ENCODE assay signal across 7 mouse cellular contexts in the genomic region with DNA sequence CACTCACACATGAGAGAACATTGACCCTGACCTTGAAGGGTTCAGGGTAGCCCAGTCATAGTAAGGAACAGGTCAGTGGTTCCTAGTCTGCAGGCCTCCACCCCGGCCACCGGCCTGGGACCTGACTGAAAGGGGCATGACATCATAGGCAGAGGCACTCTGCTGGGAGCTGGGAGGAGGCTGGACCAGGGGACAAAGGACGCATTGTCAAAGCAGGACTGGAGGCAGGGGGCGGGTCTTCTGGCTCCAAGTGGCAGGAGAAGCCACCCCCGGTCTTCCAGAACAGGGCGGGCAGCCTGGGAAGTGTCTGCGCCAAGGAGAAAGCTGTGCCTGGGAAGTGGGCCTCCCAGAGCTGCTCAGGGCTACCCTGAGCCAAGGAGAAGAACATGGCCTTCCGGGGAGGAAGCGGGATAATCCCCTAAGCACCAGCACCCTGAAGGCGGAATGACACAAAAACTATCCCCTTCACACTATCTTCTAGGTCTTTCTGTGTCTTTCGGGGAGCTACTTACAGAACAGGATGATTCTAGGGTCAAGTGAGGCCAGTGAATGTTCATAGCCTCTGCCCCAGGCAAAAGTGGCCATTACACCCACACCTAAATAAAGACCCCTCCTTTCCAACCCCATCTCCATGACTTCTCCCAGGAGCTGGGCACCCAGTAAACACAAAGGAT. TPM values are rescaled to one million over a fixed set of nuclear protein-coding genes. Genes with fewer than 3 reads are reported as not detected.
DNase-seq lines count a peak whose midpoint lies in the region; ATAC-seq and TF ChIP-seq lines count a peak whose summit lies in the region.

No protein-coding gene starts in this region.

- 0 out of 2 replicates have a peak, but pooled peaks cover 6% of the 10 kb centered on the region for H3K36me3 ChIP-seq in heart, embryonic 10.5 days
- H3K36me3 ChIP-seq in neural tube, embryonic 11.5 days (ENCODE audit: control insufficient read depth, insufficient read depth, low read length) = no peaks in the 10 kb centered on the region
- no peaks in the 10 kb centered on the region for H3K36me3 ChIP-seq in thymus, adult 2 months (ENCODE audit: control insufficient read depth, insufficient read depth, low read length)

- ATAC-seq in neural tube, embryonic 11.5 days (ENCODE audit: insufficient read depth, low FRiP score, low TSS enrichment) = peak; percentile 85

- no peak for TF ChIP-seq CTCF in thymus, adult 2 months (IDR thresholded peaks at IDR 0.05; ENCODE audit: borderline replicate concordance, control insufficient read depth, extremely low read depth, insufficient read depth, low read length, poor library complexity)

- H3K27ac ChIP-seq in heart, embryonic 10.5 days = peak overlapping the region; percentile 86
- peak overlapping the region; percentile 76 for H3K27ac ChIP-seq in neural tube, embryonic 11.5 days (ENCODE audit: low read depth, low read length)
- H3K27ac ChIP-seq in thymus, adult 2 months (ENCODE audit: control insufficient read depth, insufficient read depth, low read length) = no peak overlapping the region

- no peaks in the 10 kb centered on the region for H3K9me3 ChIP-seq in heart, embryonic 10.5 days
- no peaks in the 10 kb centered on the region for H3K9me3 ChIP-seq in neural tube, embryonic 11.5 days (ENCODE audit: control insufficient read depth, low read length)

- DNase-seq in ZHBTc4 (ENCODE audit: low read depth, low spot score) (peak; percentile 87), liver (peak; percentile 60)
- DNase-seq in embryo, embryonic 11.5 days (ENCODE audit: low read depth, low spot score) = peak; percentile 61
- DNase-seq in heart, embryonic 10.5 days (ENCODE audit: low spot score) = peak; percentile 94
- DNase-seq in kidney, adult 9 months = peak; percentile 67
- peak; percentile 85 for DNase-seq in neural tube, embryonic 11.5 days (ENCODE audit: low spot score)
- no peak for DNase-seq in thymus, adult 2 months

- peak overlapping the region; percentile 34 for H3K4me3 ChIP-seq in heart, embryonic 10.5 days
- no peak overlapping the region for H3K4me3 ChIP-seq in neural tube, embryonic 11.5 days (ENCODE audit: low read depth, low read length)
- H3K4me3 ChIP-seq in thymus, adult 2 months (ENCODE audit: control insufficient read depth, insufficient read depth, low read length) = no peak overlapping the region

- H3K9ac ChIP-seq in neural tube, embryonic 11.5 days (ENCODE audit: low read length) = peak overlapping the region; percentile 45; the same call in 1 of the 2 replicates

- H3K4me1 ChIP-seq in heart, embryonic 10.5 days = peaks cover 94% of the 10 kb centered on the region
- H3K4me1 ChIP-seq in neural tube, embryonic 11.5 days (ENCODE audit: control insufficient read depth, insufficient read depth, low read length) = peaks cover 70% of the 10 kb centered on the region
- peaks cover 11% of the 10 kb centered on the region for H3K4me1 ChIP-seq in thymus, adult 2 months (replicated peaks; ENCODE audit: control insufficient read depth, insufficient read depth, low read length)

- WGBS in heart, embryonic 10.5 days = 17% methylated on average over 11 of the region's 11 CpGs
- WGBS in neural tube, embryonic 11.5 days = 10% methylated on average over 11 of the region's 11 CpGs
- 84% methylated on average over 11 of the region's 11 CpGs for WGBS in thymus, adult 2 months

- no peak for TF ChIP-seq POLR2A in thymus, adult 2 months (IDR thresholded peaks at IDR 0.05; ENCODE audit: control insufficient read depth, extremely low read depth, insufficient read depth, low read length, poor library complexity)

- H3K4me2 ChIP-seq in neural tube, embryonic 11.5 days (ENCODE audit: low read depth) = peak overlapping the region; percentile 16; the same call in 1 of the 2 replicates

- no peaks in the 10 kb centered on the region for H3K27me3 ChIP-seq in heart, embryonic 10.5 days (ENCODE audit: insufficient read depth, poor library complexity, severe bottlenecking)
- no peaks in the 10 kb centered on the region for H3K27me3 ChIP-seq in neural tube, embryonic 11.5 days (ENCODE audit: control insufficient read depth, insufficient read depth, low read length)
- H3K27me3 ChIP-seq in thymus, adult 2 months (ENCODE audit: control insufficient read depth, insufficient read depth, low read length) = no peaks in the 10 kb centered on the region

RNA-seq across cellular contexts. Expression of a gene that starts 44.1 kb away (rescaled TPM):
- 17.8 and 23.3 TPM in 2 replicates for polyA plus RNA-seq in heart, embryonic 10.5 days (2016; fragmentation: Nextera tagmentation; extraction: Ambion mirVana)
- 23.6 and 24.3 TPM in 2 replicates for polyA plus RNA-seq in neural tube, embryonic 11.5 days (2014; fragmentation: Nextera tagmentation; extraction: Ambion mirVana)
- 75.8 and 98.4 TPM in 2 replicates for polyA plus RNA-seq in thymus, adult 2 months (2012; rRNA removed)
